Mouse (Mus musculus) embryonic stem cell, embryonic (primary cell): ENCODE data around the gene Amotl2.

Source experiments
- CTCF ChIA-PET, 4 experiments: fragments of 300-600 bp in 2 of 4; fragments of 350-600 bp in 2 of 4; sonication (Branson Sonifier 250); formaldehyde crosslinking; loops; one replicate each; lab custom pipeline; 2022; ENCODE audit warnings: inconsistent platforms in 2 of 4; lab: Charles Lee
- POLR2A ChIA-PET, 4 experiments: fragments of 300-600 bp in 2 of 4; fragments of 350-600 bp in 2 of 4; sonication (Branson Sonifier 250); formaldehyde crosslinking; loops; one replicate each; lab custom pipeline; 2022; ENCODE audit warnings: antibody characterized with exemption in 4 of 4, inconsistent platforms in 1 of 4; lab: Charles Lee

Gene Amotl2

DNA sequence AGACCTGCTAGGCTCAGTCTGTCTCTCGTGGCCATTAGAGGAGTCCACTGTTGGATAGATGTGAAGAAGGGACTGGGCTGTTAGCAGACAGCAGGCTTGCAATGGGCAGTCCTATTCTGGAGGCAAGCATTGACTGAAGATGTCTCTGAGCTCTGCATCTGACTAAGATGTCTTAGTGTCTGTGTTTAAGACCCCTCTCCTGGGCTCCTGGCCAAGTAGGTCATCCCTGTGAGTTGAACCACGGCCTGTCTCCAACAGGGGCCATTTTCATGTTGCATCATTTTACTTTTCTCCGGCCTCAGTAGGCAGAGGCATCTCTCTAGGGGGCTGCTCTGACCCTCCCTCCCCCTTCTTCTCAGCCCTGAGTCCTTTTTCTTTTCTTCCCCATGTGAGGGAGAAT, 52.8 kb downstream of the Amotl2 start:
- ChIA-PET CTCF (interaction anchor here in 1 of 4 experiments (1.5 kb wide), 1 partner anchor 10 kb away, joined by 9 read pairs; no protein-coding TSS in a partner anchor), POLR2A (interaction anchor here in 3 of 4 experiments (0.7 to 4.0 kb wide), 14 partner anchors 10 to 143 kb away, joined by 3 to 25 read pairs (median 4); partner anchors contain the start of genes Anapc13 (in 1 of the 3), Cep63 (in 1 of the 3) and Ryk (in 1 of the 3))

DNA sequence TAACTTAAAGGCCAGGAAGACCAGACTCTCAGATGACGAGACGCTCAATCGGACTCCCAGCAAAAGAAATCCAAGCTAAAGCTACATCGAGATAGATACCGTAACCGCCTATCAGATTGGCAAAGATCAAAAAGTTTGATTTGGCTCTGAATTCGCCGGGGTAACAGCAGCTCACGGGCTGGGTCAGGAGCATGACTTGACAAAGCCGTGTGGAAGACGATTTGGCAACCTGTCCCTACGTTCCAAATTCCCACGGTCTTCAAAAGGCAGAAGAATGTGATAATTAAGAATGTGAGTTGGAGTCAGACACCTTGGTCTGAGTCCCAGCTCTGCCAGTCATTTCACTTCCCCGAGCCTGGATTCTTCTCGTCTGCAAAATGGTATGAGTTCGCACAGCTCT, 53.7 kb downstream of the Amotl2 start:
- POLR2A ChIA-PET: interaction anchor here in 3 of 4 experiments (0.7 to 4.0 kb wide), 23 partner anchors 9 to 129 kb away, joined by 3 to 25 read pairs (median 5); partner anchors contain the start of gene Ryk (in 1 of the 3)
- CTCF ChIA-PET: interaction anchor here in 1 of 4 experiments (0.6 to 1.0 kb wide), 2 partner anchors 109 to 192 kb away, joined by 3 to 4 read pairs; no protein-coding TSS in a partner anchor

DNA sequence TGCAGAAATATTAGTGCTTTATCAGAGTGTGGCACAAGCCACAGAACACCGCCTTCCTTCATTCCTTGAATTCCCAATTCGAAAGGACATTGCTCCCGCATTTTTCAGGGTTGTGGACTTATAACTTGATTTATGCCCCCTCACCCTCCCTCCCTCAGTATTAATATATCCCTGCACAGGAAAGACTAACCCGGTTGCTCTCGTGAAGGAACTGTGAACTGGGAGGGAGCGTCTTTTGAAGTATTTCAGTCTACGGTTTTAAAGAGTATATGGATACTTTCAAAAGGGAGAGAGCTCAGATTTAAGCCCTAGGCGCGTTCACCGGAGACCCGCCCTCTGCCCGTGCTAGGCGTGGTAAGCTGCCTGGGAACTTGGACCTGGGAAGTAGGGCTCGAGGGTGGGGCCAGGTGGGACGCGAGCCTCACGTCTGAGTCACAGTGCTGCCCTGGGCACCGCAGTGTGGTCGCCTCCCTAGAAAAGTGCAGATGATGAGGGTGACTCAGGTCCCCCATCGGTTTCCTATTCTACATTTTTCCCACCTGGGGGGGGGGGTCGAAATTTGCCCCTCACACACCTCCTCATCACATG, 54.9 kb downstream of the Amotl2 start:
- POLR2A ChIA-PET: interaction anchor here (0.7 to 4.0 kb wide), 27 partner anchors 8 to 165 kb away, joined by 3 to 25 read pairs (median 4); no protein-coding TSS in a partner anchor

DNA sequence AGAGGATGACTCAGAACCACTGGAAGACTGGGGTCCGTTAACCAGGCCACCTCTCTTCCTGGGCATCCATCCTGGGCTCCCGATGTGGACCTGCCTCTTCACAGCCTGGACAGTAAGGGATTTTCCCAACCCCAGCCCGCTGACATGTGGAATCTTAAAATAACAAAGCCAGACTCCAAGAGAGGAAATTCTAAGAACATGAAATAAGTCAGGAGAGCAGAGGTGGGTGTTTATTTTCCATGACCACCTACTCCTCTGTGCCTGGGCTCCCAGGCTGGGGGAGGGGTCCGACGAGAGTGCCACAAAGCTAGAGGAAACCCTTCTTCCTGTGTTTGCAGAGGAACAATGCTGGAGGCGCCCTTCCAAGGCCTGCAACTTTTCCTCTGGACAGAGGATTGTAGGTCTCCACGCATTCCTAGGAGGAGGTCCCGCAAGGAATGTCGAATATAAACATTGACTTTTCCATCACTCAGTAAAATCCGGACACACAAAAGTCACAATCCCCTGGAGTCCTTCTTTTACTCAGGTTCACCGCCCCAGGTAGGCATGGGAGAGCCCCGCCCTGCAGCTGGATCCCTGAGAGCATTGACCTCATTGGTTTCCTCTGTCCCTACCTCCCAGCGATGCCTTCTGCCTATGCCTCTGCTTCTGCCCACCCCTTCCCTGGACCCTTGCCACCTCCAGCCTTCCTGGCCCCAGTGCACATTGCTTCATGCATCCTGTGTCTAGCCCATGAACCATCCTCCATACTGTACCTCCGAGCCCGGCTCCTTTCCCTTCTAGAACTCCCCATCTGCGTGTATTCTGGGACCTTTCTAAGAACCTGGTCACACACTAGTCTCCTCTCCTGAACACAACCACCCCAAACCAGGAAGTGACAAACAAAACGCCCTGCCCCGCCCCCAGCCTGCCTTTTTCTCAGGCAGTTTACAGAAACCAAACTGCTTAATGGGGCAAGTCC, 61.4 kb downstream of the Amotl2 start:
- ChIA-PET POLR2A (interaction anchor here (0.9 to 9.2 kb wide), 16 partner anchors 9 to 153 kb away, joined by 3 to 234 read pairs (median 7); partner anchors contain the start of genes Amotl2 (in 2 of the 4), Anapc13 (in 2 of the 4) and Cep63 (in 1 of the 4)), CTCF (interaction anchor here in 3 of 4 experiments (0.6 to 5.5 kb wide), 5 partner anchors 63 to 1517 kb away, joined by 3 to 28 read pairs (median 16); no protein-coding TSS in a partner anchor)

More for the DNA sequence above, 54.9 kb downstream of the Amotl2 start:
- CTCF ChIA-PET: interaction anchor here in 1 of 4 experiments (0.5 kb wide), 1 partner anchor 575 kb away, joined by 3 read pairs; no protein-coding TSS in a partner anchor

DNA sequence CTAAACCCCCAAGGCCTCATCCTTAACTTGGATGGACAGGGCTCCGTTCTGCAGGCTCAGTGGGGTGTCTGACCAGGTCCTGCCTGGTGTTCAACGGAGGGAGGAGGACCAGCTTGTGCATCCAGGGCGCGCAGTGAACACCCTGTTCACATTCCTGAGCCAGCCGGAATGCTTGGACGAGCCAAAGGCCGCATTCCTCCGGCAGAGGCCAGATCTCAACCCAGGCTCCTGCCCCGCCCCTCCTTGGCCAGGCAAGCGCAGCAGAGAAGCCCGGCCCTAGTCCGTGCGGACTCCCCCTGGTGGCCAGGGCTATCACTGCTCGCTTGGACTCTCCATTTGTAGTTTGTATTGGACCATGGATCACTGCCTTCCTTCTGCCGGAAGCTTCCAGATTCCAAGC, 63.0 kb downstream of the Amotl2 start:
- ChIA-PET POLR2A (interaction anchor here (0.6 to 9.2 kb wide), 57 partner anchors 8 to 467 kb away, joined by 3 to 234 read pairs (median 4); partner anchors contain the start of genes Amotl2 (in 2 of the 4), Anapc13 (in 2 of the 4) and Cep63 (in 1 of the 4)), CTCF (interaction anchor here (0.5 to 5.5 kb wide), 41 partner anchors 11 to 1659 kb away, joined by 3 to 28 read pairs (median 4); partner anchors contain the start of genes Anapc13 (in 1 of the 4) and Cep63 (in 1 of the 4))
